Mouse (Mus musculus): ENCODE measurements around the gene Acp7.
A peak's percentile ranks its signal among the peaks of the same experiment; 100 is the strongest.

Gene Acp7

GRCm38 (mm10) chr7:28601668-28602067, 29.5 kb downstream of the Acp7 start:
- peak; percentile 71 for DNase-seq (ENCODE audit: low spot score)

DNA sequence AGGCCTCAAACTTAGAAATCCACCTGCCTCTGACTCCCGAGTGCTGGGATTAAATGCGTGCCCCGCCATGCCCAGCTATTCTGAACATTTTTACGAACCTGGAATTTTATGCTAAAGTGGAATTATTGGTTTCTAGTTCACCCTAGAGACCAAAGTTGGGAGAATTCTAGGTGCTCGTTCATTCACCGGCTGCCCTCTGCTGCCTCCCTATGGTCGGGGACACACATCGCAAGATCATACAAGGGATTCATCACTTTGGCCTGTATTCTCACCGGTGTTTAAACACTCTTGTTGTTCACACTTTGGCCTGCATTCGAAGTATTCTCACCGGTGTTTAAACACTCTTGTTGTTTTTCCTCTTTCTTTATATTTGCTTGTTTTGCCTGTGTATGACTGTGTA, 30.1 kb downstream of the Acp7 start:
- DNase-seq (ENCODE audit: low spot score): peak; percentile 85

DNA sequence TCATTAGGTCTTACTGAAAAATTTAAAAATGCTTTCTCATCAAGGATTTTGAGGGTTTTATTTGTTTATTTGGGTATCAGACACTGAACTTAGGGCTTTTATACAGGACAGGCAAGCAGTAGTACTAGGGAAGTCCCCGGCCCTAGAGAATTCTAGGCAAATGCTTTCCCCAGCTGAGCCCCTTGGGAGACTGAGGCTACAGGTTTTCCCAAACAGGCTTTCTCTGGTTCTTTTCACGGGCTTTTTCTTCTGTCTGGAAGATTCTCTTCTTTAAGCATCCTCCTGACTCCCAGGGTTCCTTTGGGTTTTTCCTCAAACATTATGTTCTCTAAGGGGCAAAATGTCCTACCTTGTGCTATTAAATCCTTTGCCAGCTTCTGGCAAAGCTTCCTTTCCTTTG, 32.2 kb downstream of the Acp7 start:
- no peak for DNase-seq (ENCODE audit: low spot score)

DNA sequence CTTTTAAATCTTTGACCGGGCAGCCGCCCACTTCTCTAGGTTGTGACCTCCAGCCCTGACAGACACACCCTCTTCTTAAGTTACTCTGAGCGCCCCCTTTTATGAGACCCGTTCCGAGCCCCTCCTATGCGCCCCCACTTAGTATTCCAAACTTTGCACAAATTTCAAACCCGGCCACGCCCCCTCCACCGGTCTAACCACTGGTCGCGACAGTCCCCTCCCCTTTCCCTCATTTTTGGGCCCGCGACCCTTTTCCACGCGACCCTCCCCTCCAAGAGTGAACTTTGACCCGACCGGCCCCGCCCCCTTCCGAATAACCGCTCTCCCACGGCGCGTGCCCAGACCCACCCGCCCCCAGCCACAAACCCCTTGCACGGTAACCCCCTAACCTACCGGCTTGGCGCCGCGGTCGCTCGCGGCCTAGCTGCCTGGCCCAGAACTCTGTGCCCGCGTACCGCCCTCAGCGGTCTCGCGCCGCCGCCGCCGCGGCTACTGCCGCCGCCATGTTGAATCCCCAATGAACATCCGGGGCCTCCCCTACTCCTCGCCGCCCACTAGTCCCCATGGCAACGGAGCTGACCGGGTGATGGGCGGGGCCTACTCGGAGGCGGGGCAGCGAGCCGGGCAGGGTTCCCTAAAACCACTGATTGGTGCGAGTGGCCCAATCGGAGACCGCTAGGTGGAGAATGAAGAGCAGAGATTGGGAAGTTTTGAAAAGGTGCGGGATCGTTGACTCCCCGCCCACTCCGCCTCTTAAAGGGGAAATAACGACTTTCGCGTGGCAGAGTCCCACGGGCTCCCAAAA, 33.3 kb downstream of the Acp7 start, which contains the start of the genes Samd4b and Pak4:
Samd4b (minus strand) TSS at position 503 of the 805 bp plus-strand sequence.
Pak4 (minus strand) TSS at position 544 of the 805 bp plus-strand sequence.
- peak; percentile 100 for DNase-seq (ENCODE audit: low spot score)

GRCm38 (mm10) chr7:28597277-28597570, 33.9 kb downstream of the Acp7 start:
- DNase-seq (ENCODE audit: low spot score): no peak

DNA sequence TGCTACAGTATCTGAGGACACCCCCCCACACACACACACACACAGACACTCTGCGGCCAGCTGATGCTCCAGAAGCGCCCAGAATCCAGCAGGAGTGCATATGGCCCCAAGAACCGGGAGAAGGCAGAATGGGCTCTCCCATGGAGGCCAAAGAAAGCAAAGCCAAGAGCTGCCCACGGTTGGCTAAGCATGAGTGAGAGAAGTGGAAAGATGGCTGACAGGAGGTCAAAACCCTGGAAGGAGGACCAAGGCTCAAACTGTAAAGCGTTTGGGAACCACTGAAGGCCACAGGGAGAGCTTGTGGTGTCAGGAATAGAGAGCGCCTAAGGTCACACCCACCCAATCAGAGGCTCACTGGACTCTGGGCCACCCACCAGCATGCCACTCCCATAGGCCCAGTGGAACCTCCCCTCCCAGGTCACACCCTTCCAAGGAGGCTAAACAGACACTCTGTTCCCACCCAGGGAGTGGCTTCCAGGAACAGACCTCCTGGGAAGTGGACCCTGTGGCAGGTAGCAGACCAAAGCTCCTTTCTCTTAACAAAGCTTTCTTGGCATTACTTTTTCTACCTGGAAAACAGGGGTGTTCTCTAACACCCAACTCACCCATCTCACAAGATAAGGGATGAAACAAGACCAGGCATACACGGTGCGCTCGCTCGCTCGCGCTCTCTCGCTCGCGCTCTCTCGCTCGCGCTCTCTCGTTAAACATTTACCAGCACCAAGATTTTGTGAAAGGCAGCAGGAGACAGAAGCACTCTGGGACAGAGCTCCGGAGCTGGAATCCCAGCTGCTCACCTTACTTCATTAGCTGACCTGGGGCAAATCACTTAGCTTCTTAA, 34.5 kb downstream of the Acp7 start:
- DNase-seq (ENCODE audit: low spot score): peak; percentile 64

DNA sequence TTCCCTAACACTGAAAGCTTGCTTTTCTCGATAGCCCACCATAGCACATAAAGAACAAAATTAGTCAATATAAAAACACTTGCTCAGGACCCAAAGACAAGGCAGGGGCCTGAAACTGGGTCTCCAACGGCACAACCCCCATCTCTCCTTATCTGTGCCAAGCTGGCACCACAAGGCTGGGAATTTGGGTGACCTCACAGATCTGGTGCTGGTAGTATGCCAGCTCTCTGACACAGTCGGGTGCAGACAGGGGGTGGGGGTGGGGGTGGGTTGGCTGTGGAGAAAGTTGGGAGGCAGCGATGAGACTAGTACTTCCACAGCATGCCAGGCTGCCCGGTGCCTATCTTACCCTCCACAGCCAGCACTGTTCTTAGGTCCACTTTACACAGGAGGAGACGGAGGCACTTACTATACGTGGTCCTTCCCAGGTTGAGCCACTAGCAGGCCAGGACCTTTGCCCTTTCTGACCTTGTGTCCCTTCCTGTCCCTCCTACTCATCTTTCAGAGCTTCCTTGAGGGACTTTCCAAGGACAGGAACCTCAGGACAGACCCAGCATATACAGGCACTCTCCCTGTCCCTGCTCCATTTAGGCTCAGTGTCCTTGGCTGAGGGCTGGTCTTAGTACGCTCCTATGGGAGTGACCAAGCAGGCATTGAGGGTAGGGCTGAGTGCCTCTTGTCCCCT, 35.2 kb downstream of the Acp7 start:
- no peak for DNase-seq (ENCODE audit: low spot score)

- no peak for DNase-seq (ENCODE audit: low spot score)
Observed at GRCm38 (mm10) chr7:28593206-28594111, 37.7 kb downstream of the Acp7 start.

GRCm38 (mm10) chr7:28591862-28592261, 39.3 kb downstream of the Acp7 start:
- DNase-seq (ENCODE audit: low spot score): no peak

DNA sequence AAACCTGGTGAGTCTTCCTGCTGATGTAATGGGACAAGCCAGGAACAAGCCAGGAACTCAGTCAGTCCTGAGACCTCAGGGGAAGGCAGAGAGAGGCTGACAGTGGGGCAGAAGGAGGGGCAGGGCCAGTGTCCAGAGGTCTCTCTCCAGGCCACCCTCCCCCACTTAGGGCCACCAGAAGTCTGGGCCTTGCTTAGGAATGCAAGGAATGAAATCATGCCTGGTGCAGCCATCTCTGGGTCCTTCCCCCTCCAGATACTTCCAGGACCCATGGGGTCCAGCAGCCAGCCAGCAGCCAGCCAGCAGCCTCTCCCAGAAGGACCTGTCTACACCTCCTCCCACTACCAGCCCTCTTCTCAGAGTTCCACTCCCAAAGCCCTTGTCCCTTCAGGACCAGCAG, 43.5 kb downstream of the Acp7 start:
- DNase-seq (ENCODE audit: low spot score): no peak

DNA sequence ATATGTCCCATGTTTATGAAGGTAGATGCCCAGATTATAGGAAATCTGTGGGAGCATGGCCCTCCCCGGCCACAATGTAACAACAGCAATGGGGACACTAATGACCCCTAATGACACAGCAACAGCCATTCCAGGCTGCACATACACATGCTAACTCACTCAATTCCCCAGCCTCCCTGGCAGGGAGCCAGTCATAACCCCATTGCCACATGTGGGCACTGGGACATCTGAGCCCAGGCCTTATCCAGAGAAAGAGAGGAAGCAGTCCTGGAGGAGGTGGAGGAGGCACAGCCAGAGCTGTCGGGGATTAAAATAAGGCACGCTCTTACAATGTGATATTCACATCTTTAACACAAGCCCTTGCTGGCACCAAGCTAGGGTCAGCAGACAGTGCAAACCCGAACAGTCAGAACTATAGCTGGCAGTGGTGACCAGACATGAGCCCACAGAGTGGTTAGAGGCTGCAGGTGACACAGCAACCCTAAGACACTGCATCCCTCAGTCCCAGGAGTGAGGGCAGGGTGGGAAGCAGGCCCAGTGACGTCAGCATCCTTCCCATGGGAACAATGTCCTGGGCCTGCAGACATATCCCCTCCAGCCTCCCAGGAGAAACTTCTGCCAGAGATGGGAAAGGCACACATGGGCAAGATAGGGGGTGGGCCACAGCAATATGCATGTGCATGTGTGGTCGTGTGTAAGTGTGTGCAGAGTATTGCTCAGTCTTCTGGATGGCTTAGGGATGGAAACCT, 44.3 kb downstream of the Acp7 start:
- DNase-seq (ENCODE audit: low spot score): no peak

GRCm38 (mm10) chr7:28585001-28585400, 46.1 kb downstream of the Acp7 start:
- no peak for DNase-seq (ENCODE audit: low spot score)

- no peak for DNase-seq (ENCODE audit: low spot score)
Observed at GRCm38 (mm10) chr7:28584468-28584867, 46.7 kb downstream of the Acp7 start.

GRCm38 (mm10) chr7:28583570-28584344, 47.4 kb downstream of the Acp7 start:
- DNase-seq (ENCODE audit: low spot score): no peak

DNA sequence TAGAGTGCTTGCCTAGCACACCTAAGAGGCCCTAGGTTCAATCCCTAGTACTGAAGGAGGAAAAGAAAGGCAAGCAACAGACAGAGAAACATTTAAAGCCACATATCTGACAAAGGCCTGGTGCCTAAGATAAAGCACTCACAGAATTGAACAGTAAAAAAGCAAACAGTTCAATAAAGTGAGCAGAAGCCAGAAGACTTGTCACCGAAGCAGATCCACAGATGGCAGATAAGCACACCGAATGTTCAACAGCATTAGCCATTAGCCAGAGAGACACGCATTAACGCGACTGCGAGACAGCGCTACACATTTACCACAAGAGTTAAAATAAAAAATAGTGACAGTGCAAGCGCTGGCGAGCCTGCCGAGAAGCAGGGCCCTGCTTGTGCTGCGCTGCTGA, 48.3 kb downstream of the Acp7 start:
- DNase-seq (ENCODE audit: low spot score): no peak

DNA sequence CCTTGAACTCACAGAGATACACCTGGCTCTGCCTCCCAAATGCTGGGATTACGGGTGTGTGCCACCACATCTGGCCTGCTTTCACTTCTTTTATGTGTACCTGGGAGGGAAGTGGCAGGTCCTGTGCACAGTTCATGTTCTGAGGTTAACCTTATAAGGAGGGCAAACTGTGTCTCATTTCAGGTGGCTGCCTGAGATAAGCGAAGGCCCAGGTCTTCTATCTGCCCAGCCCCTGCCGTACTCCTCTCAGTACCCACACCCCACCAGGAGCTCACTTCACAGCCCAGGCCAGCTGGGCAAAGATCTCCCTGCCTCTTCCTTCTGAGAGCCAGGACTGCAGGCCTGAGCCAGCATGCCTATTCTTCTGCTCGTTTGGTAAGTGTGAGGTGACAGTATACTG, 49.4 kb downstream of the Acp7 start:
- no peak for DNase-seq (ENCODE audit: low spot score)

DNA sequence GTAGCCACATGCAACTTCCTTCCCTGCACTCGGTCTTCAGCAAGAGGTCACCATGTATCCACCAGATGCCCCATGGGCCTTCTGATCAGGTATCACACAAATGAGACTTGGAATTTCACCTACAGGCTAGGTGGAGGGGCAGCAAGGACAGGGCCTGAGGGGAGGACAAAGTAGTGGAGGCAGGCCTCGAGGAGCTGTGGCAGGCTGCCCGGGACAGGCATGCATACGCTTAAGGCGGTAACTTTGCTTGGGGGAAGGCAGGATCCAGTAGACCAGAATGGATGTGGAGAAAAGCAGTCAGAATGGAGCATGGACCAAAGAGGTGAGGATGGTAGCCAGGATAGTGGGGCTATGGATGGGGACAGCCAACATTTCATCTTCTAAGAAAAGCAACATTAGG, 51.3 kb downstream of the Acp7 start:
- no peak for DNase-seq (ENCODE audit: low spot score)

- DNase-seq (ENCODE audit: low spot score): no peak
Observed at GRCm38 (mm10) chr7:28578543-28579053, 52.5 kb downstream of the Acp7 start.

GRCm38 (mm10) chr7:28577826-28578542, 53.1 kb downstream of the Acp7 start:
- DNase-seq (ENCODE audit: low spot score): no peak
